In the genomic region with DNA sequence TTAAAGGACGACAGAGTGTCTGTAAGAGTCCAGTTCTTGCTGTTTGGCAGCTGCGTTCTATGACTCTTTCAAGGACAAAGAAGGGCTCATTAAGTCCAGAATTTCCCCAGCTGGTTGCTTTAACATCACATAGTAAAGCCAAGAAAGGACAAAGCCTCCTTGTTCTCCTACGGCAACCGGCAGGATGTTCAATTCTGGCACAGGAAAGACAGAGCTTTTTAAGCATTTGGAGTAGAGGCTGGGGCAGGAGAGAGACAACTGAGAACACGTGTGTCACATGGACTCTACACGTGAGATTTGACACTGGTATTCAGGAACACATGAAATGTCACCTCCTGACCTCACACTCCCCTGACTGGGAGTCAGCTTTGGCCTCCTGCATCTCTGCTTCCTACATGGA, we compare ENCODE assay signal across 8 mouse cellular contexts.
DNase-seq lines count a peak whose midpoint lies in the region; ATAC-seq and TF ChIP-seq lines count a peak whose summit lies in the region.

No protein-coding gene starts in this region.

- TF ChIP-seq CTCF in heart, postnatal 0 days (IDR thresholded peaks at IDR 0.05; ENCODE audit: low read depth), result no peak
- TF ChIP-seq CTCF in stomach, postnatal 0 days (IDR thresholded peaks at IDR 0.05; ENCODE audit: low read depth), result no peak
- TF ChIP-seq CTCF in liver, postnatal 0 days (IDR thresholded peaks at IDR 0.05; ENCODE audit: low read depth), result no peak

- no peaks in the 10 kb centered on the region for H3K27me3 ChIP-seq in heart, postnatal 0 days (ENCODE audit: control insufficient read depth, insufficient read depth, low read length)
- H3K27me3 ChIP-seq in midbrain, embryonic 13.5 days, result no peaks in the 10 kb centered on the region
- H3K27me3 ChIP-seq in stomach, postnatal 0 days (ENCODE audit: control insufficient read depth, insufficient read depth, low read length), result no peaks in the 10 kb centered on the region
- H3K27me3 ChIP-seq in liver, postnatal 0 days (ENCODE audit: insufficient read depth, low read length), result no peaks in the 10 kb centered on the region

- H3K9ac ChIP-seq in heart, postnatal 0 days (replicated peaks; ENCODE audit: low read depth, low read length), result no peak overlapping the region
- H3K9ac ChIP-seq in midbrain, embryonic 13.5 days (replicated peaks), result no peak overlapping the region
- H3K9ac ChIP-seq in stomach, postnatal 0 days (ENCODE audit: low read length), result no peak overlapping the region
- H3K9ac ChIP-seq in liver, postnatal 0 days (replicated peaks), result no peak overlapping the region

- no peak overlapping the region for H3K4me3 ChIP-seq in heart, postnatal 0 days (ENCODE audit: low read depth, low read length)
- no peak overlapping the region for H3K4me3 ChIP-seq in midbrain, embryonic 13.5 days (replicated peaks)
- no peak overlapping the region for H3K4me3 ChIP-seq in stomach, postnatal 0 days (ENCODE audit: low read depth, low read length)
- H3K4me3 ChIP-seq in liver, postnatal 0 days (ENCODE audit: low read depth, low read length), result no peak overlapping the region

- no peak overlapping the region for H3K27ac ChIP-seq in heart, postnatal 0 days (ENCODE audit: low read depth)
- H3K27ac ChIP-seq in midbrain, embryonic 13.5 days, result no peak overlapping the region
- H3K27ac ChIP-seq in stomach, postnatal 0 days (replicated peaks), result no peak overlapping the region
- H3K27ac ChIP-seq in liver, postnatal 0 days (ENCODE audit: low read depth), result no peak overlapping the region

- H3K36me3 ChIP-seq in heart, postnatal 0 days (replicated peaks; ENCODE audit: control insufficient read depth, insufficient read depth, low read length), result no peaks in the 10 kb centered on the region
- H3K36me3 ChIP-seq in midbrain, embryonic 13.5 days, result no peaks in the 10 kb centered on the region
- H3K36me3 ChIP-seq in stomach, postnatal 0 days (ENCODE audit: control insufficient read depth, insufficient read depth, low read length), result no peaks in the 10 kb centered on the region
- no peaks in the 10 kb centered on the region for H3K36me3 ChIP-seq in liver, postnatal 0 days (replicated peaks; ENCODE audit: insufficient read depth, low read length)

- WGBS in heart, postnatal 0 days, result 48% methylated on average over 6 of the region's 6 CpGs
- WGBS in midbrain, embryonic 13.5 days, result 33% methylated on average over 6 of the region's 6 CpGs
- 52% methylated on average over 6 of the region's 6 CpGs for WGBS in stomach, postnatal 0 days
- WGBS in liver, postnatal 0 days (ENCODE audit: insufficient replicate concordance), result 69% methylated on average over 6 of the region's 6 CpGs

- TF ChIP-seq EP300 in heart, postnatal 0 days (IDR thresholded peaks at IDR 0.05; ENCODE audit: low read depth), result no peak
- TF ChIP-seq EP300 in stomach, postnatal 0 days (optimal IDR thresholded peaks at IDR 0.05), result no peak
- TF ChIP-seq EP300 in liver, postnatal 0 days (IDR thresholded peaks at IDR 0.05; ENCODE audit: low read depth), result no peak

- ATAC-seq in heart, postnatal 0 days (ENCODE audit: insufficient read depth, low read depth), result no peak
- ATAC-seq in midbrain, embryonic 13.5 days, result peak; percentile 60; the same call in 1 of the 2 replicates
- ATAC-seq in stomach, postnatal 0 days (ENCODE audit: low FRiP score, low TSS enrichment), result no peak
- no peak for ATAC-seq in liver, postnatal 0 days

- H3K9me3 ChIP-seq in heart, postnatal 0 days (replicated peaks; ENCODE audit: control insufficient read depth, low read length), result no peaks in the 10 kb centered on the region
- no peaks in the 10 kb centered on the region for H3K9me3 ChIP-seq in midbrain, embryonic 13.5 days
- H3K9me3 ChIP-seq in stomach, postnatal 0 days (ENCODE audit: control insufficient read depth, low read length), result no peaks in the 10 kb centered on the region
- no peaks in the 10 kb centered on the region for H3K9me3 ChIP-seq in liver, postnatal 0 days (ENCODE audit: low read length)

- no peaks in the 10 kb centered on the region for H3K4me1 ChIP-seq in heart, postnatal 0 days (ENCODE audit: control insufficient read depth, insufficient read depth)
- H3K4me1 ChIP-seq in midbrain, embryonic 13.5 days (replicated peaks), result no peaks in the 10 kb centered on the region
- no peaks in the 10 kb centered on the region for H3K4me1 ChIP-seq in stomach, postnatal 0 days (replicated peaks; ENCODE audit: control insufficient read depth, insufficient read depth)
- no peaks in the 10 kb centered on the region for H3K4me1 ChIP-seq in liver, postnatal 0 days (ENCODE audit: insufficient read depth)

- H3K4me2 ChIP-seq in heart, postnatal 0 days (ENCODE audit: low read depth, low read length), result no peak overlapping the region
- no peak overlapping the region for H3K4me2 ChIP-seq in midbrain, embryonic 13.5 days (replicated peaks)
- H3K4me2 ChIP-seq in stomach, postnatal 0 days (replicated peaks; ENCODE audit: low read depth), result no peak overlapping the region
- H3K4me2 ChIP-seq in liver, postnatal 0 days (ENCODE audit: low read depth, low read length), result no peak overlapping the region

- DNase-seq in layer of hippocampus, adult 11-12 months (ENCODE audit: low spot score), result peak; percentile 8
- no peak for DNase-seq in layer of hippocampus, adult 9-10 months (ENCODE audit: low spot score)
- DNase-seq in embryo, embryonic 11 days, result peak; percentile 45
- DNase-seq in heart, postnatal 0 days (ENCODE audit: low spot score), result peak; percentile 26
- no peak for DNase-seq in stomach, postnatal 0 days (ENCODE audit: low spot score)
- DNase-seq in right cerebral cortex, postnatal 14 days, result no peak
- DNase-seq in liver, postnatal 0 days, result no peak

Comparison
In these comparisons a context has a peak if more than half of its experiments do, and no peak if none do; other contexts are left out.
1. DNase-seq: peak in layer of hippocampus, adult 11-12 months (single experiment), embryo, embryonic 11 days (single experiment) and heart, postnatal 0 days (single experiment); none in layer of hippocampus, adult 9-10 months (single experiment), stomach, postnatal 0 days (single experiment), right cerebral cortex, postnatal 14 days (single experiment) and liver, postnatal 0 days (single experiment).